Mouse (Mus musculus) megakaryocyte, embryonic 14.5 days (primary cell): ENCODE data around the gene Actl7b.

Experiments used
- FLI1 ChIP-seq: IDR thresholded peaks from 2 replicates; pipeline ENCODE4 v1.6.1; 2012; ENCODE audit warnings: low read length, inconsistent platforms, mixed read lengths
- GATA1 ChIP-seq: IDR thresholded peaks from 3 replicates; pipeline ENCODE4 v1.6.1; 2012; ENCODE audit warnings: mixed read lengths, low read length, inconsistent platforms, borderline replicate concordance

- TF ChIP-seq GATA1 (no peak), FLI1 (no peak)
Observed at GRCm38 (mm10) chr4:56746345-56746744, 5.1 kb upstream of the Actl7b start.
